Mouse (Mus musculus): ENCODE measurements at regions not wholly inside any gene's neighbourhood (a gene's known extent, or its start where the extent isn't known, plus 50 kb on each side); places are given as distances from the start of the nearest gene placed in this dataset.

- Histone ChIP-seq H3K27me3 (ENCODE audit: control insufficient read depth, insufficient read depth, low read length) (no peaks in the 10 kb centered on the region), H3K4me3 (ENCODE audit: low read depth, low read length) (no peak overlapping the region), H3K9me3 (ENCODE audit: control insufficient read depth, low read depth, low read length) (no peaks in the 10 kb centered on the region), H3K4me2 (replicated peaks; ENCODE audit: low read depth, low read length) (peak overlapping the region; percentile 36), H3K4me1 (ENCODE audit: control insufficient read depth, insufficient read depth, low read length) (no peaks in the 10 kb centered on the region), H3K27ac (ENCODE audit: low read length) (no peak overlapping the region), H3K9ac (replicated peaks; ENCODE audit: low read depth, low read length) (no peak overlapping the region), H3K36me3 (ENCODE audit: control insufficient read depth, insufficient read depth, low read length) (no peaks in the 10 kb centered on the region)
- 36% methylated on average over 17 of the region's 17 CpGs for WGBS
- ATAC-seq (ENCODE audit: insufficient number of reproducible peaks, insufficient read depth, low FRiP score, low read depth): no peak
These were observed 135.4 kb downstream of the Rps29 start for GRCm38 (mm10) chr12:69023594-69023993.

GRCm38 (mm10) chr12:69016705-69017306 lies 142.2 kb downstream of the Rps29 start:
- H3K27ac ChIP-seq (ENCODE audit: low read length): no peak overlapping the region
- H3K4me2 ChIP-seq (replicated peaks; ENCODE audit: low read depth, low read length): no peak overlapping the region
- no peak overlapping the region for H3K9ac ChIP-seq (replicated peaks; ENCODE audit: low read depth, low read length)
- no peak overlapping the region for H3K4me3 ChIP-seq (ENCODE audit: low read depth, low read length)
- 85% methylated on average over 7 of the region's 7 CpGs for WGBS
- no peaks in the 10 kb centered on the region for H3K4me1 ChIP-seq (ENCODE audit: control insufficient read depth, insufficient read depth, low read length)
- H3K27me3 ChIP-seq (ENCODE audit: control insufficient read depth, insufficient read depth, low read length): no peaks in the 10 kb centered on the region
- ATAC-seq (ENCODE audit: insufficient number of reproducible peaks, insufficient read depth, low FRiP score, low read depth): no peak
- no peaks in the 10 kb centered on the region for H3K9me3 ChIP-seq (ENCODE audit: control insufficient read depth, low read depth, low read length)
- no peaks in the 10 kb centered on the region for H3K36me3 ChIP-seq (ENCODE audit: control insufficient read depth, insufficient read depth, low read length)

GRCm38 (mm10) chr12:69005141-69005540 lies 153.8 kb downstream of the Rps29 start:
- no peak overlapping the region for H3K27ac ChIP-seq (ENCODE audit: low read length)
- no peak overlapping the region for H3K4me3 ChIP-seq (ENCODE audit: low read depth, low read length)
- H3K4me1 ChIP-seq (ENCODE audit: control insufficient read depth, insufficient read depth, low read length): no peaks in the 10 kb centered on the region
- no peaks in the 10 kb centered on the region for H3K27me3 ChIP-seq (ENCODE audit: control insufficient read depth, insufficient read depth, low read length)
- no peak for ATAC-seq (ENCODE audit: insufficient number of reproducible peaks, insufficient read depth, low FRiP score, low read depth)
- H3K36me3 ChIP-seq (ENCODE audit: control insufficient read depth, insufficient read depth, low read length): no peaks in the 10 kb centered on the region
- H3K4me2 ChIP-seq (replicated peaks; ENCODE audit: low read depth, low read length): no peak overlapping the region
- H3K9me3 ChIP-seq (ENCODE audit: control insufficient read depth, low read depth, low read length): no peaks in the 10 kb centered on the region
- H3K9ac ChIP-seq (replicated peaks; ENCODE audit: low read depth, low read length): no peak overlapping the region

DNA sequence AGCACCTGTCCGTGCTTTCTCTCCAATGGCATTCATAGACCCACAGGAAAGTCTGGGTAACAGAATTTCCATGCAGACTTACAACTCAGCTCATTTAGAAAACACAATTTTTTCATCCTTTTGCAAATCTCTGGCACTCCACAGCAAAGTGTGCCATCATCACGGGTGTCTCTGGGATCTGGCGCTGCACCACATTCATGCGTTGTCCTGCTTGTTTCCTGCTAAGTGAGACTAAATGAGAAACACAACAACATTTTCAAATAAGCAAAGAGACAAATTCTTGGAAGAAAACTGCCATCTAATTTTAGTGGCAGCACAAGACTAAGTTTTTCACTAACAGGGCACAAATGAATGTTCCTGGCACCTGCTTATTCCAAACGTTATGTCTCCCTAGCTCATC lies 156.9 kb downstream of the Rps29 start:
- Histone ChIP-seq H3K4me2 (replicated peaks; ENCODE audit: low read depth, low read length) (no peak overlapping the region), H3K36me3 (ENCODE audit: control insufficient read depth, insufficient read depth, low read length) (no peaks in the 10 kb centered on the region), H3K4me1 (ENCODE audit: control insufficient read depth, insufficient read depth, low read length) (no peaks in the 10 kb centered on the region), H3K27ac (ENCODE audit: low read length) (no peak overlapping the region), H3K9me3 (ENCODE audit: control insufficient read depth, low read depth, low read length) (no peaks in the 10 kb centered on the region), H3K9ac (replicated peaks; ENCODE audit: low read depth, low read length) (no peak overlapping the region), H3K4me3 (ENCODE audit: low read depth, low read length) (no peak overlapping the region), H3K27me3 (ENCODE audit: control insufficient read depth, insufficient read depth, low read length) (no peaks in the 10 kb centered on the region)
- ATAC-seq (ENCODE audit: insufficient number of reproducible peaks, insufficient read depth, low FRiP score, low read depth): no peak
- 79% methylated on average over 5 of the region's 5 CpGs for WGBS

GRCm38 (mm10) chr12:68997259-68997658 lies 161.7 kb downstream of the Rps29 start:
- H3K27ac ChIP-seq (ENCODE audit: low read length): no peak overlapping the region
- no peak for ATAC-seq (ENCODE audit: insufficient number of reproducible peaks, insufficient read depth, low FRiP score, low read depth)
- H3K4me3 ChIP-seq (ENCODE audit: low read depth, low read length): no peak overlapping the region
- H3K36me3 ChIP-seq (ENCODE audit: control insufficient read depth, insufficient read depth, low read length): no peaks in the 10 kb centered on the region
- H3K4me1 ChIP-seq (ENCODE audit: control insufficient read depth, insufficient read depth, low read length): no peaks in the 10 kb centered on the region
- H3K9ac ChIP-seq (replicated peaks; ENCODE audit: low read depth, low read length): no peak overlapping the region
- no peak overlapping the region for H3K4me2 ChIP-seq (replicated peaks; ENCODE audit: low read depth, low read length)
- no peaks in the 10 kb centered on the region for H3K9me3 ChIP-seq (ENCODE audit: control insufficient read depth, low read depth, low read length)
- 81% methylated on average over 6 of the region's 6 CpGs for WGBS
- no peaks in the 10 kb centered on the region for H3K27me3 ChIP-seq (ENCODE audit: control insufficient read depth, insufficient read depth, low read length)

DNA sequence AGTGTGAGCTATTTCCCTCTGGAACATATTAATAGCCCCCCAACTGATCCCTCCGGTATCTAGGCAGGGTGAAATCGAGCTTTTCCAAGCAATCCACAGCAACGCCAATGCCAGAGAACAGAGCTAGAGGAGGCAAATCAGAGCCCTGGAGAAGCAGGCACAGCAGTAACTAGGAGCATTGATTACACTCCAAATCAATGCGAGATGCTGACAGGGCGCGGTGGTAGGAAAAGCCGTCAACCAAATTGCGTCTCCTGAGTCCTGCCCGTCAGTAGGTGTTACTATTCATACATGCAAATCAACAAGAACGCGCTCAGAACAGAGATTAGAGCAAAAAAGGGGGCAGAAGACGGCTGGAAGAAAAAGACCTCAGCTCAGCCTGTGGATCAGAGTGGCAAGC lies 162.2 kb downstream of the Rps29 start:
- H3K4me3 ChIP-seq (ENCODE audit: low read depth, low read length): no peak overlapping the region
- no peak overlapping the region for H3K9ac ChIP-seq (replicated peaks; ENCODE audit: low read depth, low read length)
- no peak for ATAC-seq (ENCODE audit: insufficient number of reproducible peaks, insufficient read depth, low FRiP score, low read depth)
- H3K4me2 ChIP-seq (replicated peaks; ENCODE audit: low read depth, low read length): no peak overlapping the region
- 51% methylated on average over 12 of the region's 12 CpGs for WGBS
- H3K9me3 ChIP-seq (ENCODE audit: control insufficient read depth, low read depth, low read length): no peaks in the 10 kb centered on the region
- no peaks in the 10 kb centered on the region for H3K4me1 ChIP-seq (ENCODE audit: control insufficient read depth, insufficient read depth, low read length)
- H3K27me3 ChIP-seq (ENCODE audit: control insufficient read depth, insufficient read depth, low read length): no peaks in the 10 kb centered on the region
- no peaks in the 10 kb centered on the region for H3K36me3 ChIP-seq (ENCODE audit: control insufficient read depth, insufficient read depth, low read length)
- H3K27ac ChIP-seq (ENCODE audit: low read length): no peak overlapping the region

DNA sequence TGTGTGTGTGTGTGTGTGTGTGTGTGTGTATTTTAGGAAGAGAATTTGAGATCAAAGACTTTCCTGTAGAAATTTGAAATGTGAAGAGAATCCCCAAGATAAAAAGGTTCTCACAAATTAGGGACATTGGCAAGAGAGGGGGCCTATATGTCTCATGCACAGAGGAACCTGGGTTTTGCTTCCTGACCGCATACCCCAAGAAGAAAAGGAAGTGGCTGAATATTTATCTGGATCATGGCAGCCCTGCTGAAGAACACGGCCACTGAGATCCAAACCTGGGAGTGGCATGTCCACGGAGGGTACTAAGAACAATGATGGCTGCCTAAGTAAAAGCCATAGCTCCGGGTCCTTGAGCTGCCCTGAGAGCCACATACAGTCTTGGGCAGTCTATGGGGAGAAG lies 178.3 kb downstream of the Rps29 start:
- H3K4me2 ChIP-seq (replicated peaks; ENCODE audit: low read depth, low read length): no peak overlapping the region
- WGBS: 90% methylated on average over 4 of the region's 4 CpGs
- no peaks in the 10 kb centered on the region for H3K4me1 ChIP-seq (ENCODE audit: control insufficient read depth, insufficient read depth, low read length)
- H3K4me3 ChIP-seq (ENCODE audit: low read depth, low read length): no peak overlapping the region
- H3K36me3 ChIP-seq (ENCODE audit: control insufficient read depth, insufficient read depth, low read length): no peaks in the 10 kb centered on the region
- no peaks in the 10 kb centered on the region for H3K9me3 ChIP-seq (ENCODE audit: control insufficient read depth, low read depth, low read length)
- H3K27ac ChIP-seq (ENCODE audit: low read length): no peak overlapping the region
- H3K27me3 ChIP-seq (ENCODE audit: control insufficient read depth, insufficient read depth, low read length): no peaks in the 10 kb centered on the region
- no peak for ATAC-seq (ENCODE audit: insufficient number of reproducible peaks, insufficient read depth, low FRiP score, low read depth)
- no peak overlapping the region for H3K9ac ChIP-seq (replicated peaks; ENCODE audit: low read depth, low read length)

- Histone ChIP-seq H3K9me3 (ENCODE audit: control insufficient read depth, low read depth, low read length) (no peaks in the 10 kb centered on the region), H3K4me1 (ENCODE audit: control insufficient read depth, insufficient read depth, low read length) (no peaks in the 10 kb centered on the region), H3K36me3 (ENCODE audit: control insufficient read depth, insufficient read depth, low read length) (no peaks in the 10 kb centered on the region), H3K27ac (ENCODE audit: low read length) (no peak overlapping the region), H3K4me3 (ENCODE audit: low read depth, low read length) (no peak overlapping the region), H3K27me3 (ENCODE audit: control insufficient read depth, insufficient read depth, low read length) (no peaks in the 10 kb centered on the region), H3K9ac (replicated peaks; ENCODE audit: low read depth, low read length) (no peak overlapping the region), H3K4me2 (replicated peaks; ENCODE audit: low read depth, low read length) (no peak overlapping the region)
- 52% methylated on average over 4 of the region's 4 CpGs for WGBS
- ATAC-seq (ENCODE audit: insufficient number of reproducible peaks, insufficient read depth, low FRiP score, low read depth): 0 out of 2 replicates have a peak, but pooled peaks have one; percentile 49
These were observed 178.8 kb downstream of the Rps29 start for GRCm38 (mm10) chr12:68980173-68980572.

GRCm38 (mm10) chr12:68979232-68979631 lies 179.8 kb downstream of the Rps29 start:
- Histone ChIP-seq H3K27me3 (ENCODE audit: control insufficient read depth, insufficient read depth, low read length) (no peaks in the 10 kb centered on the region), H3K36me3 (ENCODE audit: control insufficient read depth, insufficient read depth, low read length) (no peaks in the 10 kb centered on the region), H3K9me3 (ENCODE audit: control insufficient read depth, low read depth, low read length) (no peaks in the 10 kb centered on the region), H3K4me1 (ENCODE audit: control insufficient read depth, insufficient read depth, low read length) (no peaks in the 10 kb centered on the region), H3K4me3 (ENCODE audit: low read depth, low read length) (no peak overlapping the region), H3K27ac (ENCODE audit: low read length) (no peak overlapping the region), H3K4me2 (replicated peaks; ENCODE audit: low read depth, low read length) (no peak overlapping the region), H3K9ac (replicated peaks; ENCODE audit: low read depth, low read length) (no peak overlapping the region)
- 73% methylated on average over 3 of the region's 3 CpGs for WGBS
- ATAC-seq (ENCODE audit: insufficient number of reproducible peaks, insufficient read depth, low FRiP score, low read depth): no peak
